Mouse (Mus musculus) adipocyte (in vitro differentiated cells): ENCODE data around the gene Macrod2.
A peak's percentile ranks its signal among the peaks of the same experiment; 100 is the strongest.

Experiments
- DNase-seq: peaks from one replicate; pipeline ENCODE4 v3.0.0-alpha.2; 2016; ENCODE audit warnings: low spot score

The Macrod2 gene

DNA sequence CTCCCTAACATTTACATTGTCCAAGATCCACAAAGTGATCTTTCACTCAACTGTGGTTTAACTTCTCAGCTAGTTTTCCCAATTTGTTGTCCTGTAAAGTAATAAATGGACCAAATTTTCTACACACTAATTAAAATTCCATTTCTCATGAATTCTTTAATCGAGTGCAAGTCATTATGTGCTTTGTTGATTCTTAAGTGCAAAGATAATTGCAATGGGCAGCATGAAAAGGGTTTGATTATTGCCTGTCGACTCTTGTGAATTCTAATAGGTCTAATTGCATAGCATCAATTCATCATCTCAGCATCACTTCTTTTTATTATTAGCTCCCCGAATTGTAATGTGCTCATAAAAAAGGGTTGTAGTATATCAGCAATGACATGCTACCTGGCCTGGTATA is 1095.4 kb downstream of the Macrod2 start:
- DNase-seq = no peak

DNA sequence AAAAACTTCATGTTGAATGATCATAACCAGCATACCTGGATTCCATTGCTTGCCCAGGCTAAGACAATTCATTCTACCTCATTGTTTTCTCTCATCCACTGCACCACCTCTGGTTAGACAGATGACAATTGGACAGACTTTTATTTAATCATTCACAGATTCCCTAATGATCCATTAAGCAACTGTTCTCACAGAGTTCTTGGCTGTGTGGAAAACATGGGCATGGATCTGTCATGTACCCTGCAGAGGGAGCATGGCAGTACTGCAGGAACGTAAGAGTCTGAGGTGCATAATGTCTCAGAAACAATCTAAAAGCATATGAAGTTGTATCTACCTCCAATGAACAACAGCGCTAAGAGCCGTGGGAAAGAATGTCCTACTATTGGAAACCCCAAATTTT is 1110.3 kb downstream of the Macrod2 start:
- no peak for DNase-seq

DNA sequence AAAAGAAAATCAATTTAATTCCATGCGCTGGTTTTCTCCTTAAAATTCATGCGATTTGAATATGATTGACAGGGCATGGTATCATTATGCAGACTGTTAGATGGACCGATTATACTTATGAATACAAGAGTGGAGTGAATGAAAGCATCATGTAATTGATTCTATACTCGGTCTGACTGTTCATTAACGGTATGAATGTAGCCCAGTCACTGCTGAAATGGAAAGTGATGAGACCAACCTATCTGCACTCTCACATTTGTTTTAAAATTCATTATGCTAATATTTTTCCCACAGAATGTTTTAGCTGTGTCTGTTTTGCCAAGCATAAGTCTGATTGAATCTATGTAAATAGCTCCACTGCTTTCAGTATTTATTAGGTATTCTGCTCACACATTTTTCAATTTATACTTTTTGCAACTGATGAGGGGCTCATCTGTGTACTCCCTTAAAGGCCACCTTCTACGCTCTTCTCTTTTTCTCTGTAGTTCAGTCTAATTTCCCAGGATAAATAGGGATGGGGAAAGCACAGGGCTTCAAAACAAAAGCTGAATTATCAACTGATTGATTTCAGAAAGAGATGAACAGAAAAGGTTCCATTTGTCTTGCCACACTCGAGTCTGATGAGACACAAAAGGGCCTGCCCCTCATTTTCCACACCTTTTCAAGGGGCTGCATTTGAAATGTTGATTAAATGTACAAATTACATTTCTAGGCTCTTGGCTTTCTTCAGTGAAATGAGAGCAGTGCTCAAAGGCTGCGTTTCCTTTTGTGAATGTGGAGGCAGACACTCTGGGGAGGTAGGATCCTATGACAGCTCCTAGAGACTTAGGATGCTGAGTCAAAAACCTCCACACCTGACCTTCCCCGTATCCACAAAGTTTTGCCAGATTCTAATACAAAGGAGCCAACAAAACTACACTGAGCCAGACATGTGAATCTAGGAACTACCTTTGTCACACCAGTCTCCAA is 1113.1 kb downstream of the Macrod2 start:
- DNase-seq = no peak

- DNase-seq = no peak
These were observed 1119.9 kb downstream of the Macrod2 start for GRCm38 (mm10) chr2:141514976-141515375.

- no peak for DNase-seq
These were observed 1127.0 kb downstream of the Macrod2 start for GRCm38 (mm10) chr2:141522081-141522480.

GRCm38 (mm10) chr2:141545877-141546276 is 1150.8 kb downstream of the Macrod2 start:
- DNase-seq = no peak

DNA sequence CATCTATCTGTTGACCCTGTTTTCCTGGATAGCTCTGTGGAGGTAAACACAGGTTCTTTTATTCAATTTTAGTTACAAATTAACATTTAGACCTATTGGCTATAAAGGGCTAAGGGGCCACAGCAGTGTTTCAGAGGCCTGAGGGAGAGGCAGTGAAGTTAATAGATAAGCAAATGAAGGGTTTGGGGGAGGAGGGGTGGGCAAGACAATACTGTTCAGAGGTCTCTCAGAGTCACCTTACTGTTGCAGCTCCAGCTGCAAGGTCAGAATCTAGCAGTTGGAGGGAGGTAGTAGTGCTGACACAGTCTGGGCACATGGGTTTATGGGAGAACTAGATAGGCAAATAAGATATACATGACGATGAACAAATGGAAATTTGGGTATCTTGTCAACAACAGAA is 1156.6 kb downstream of the Macrod2 start:
- DNase-seq = no peak

DNA sequence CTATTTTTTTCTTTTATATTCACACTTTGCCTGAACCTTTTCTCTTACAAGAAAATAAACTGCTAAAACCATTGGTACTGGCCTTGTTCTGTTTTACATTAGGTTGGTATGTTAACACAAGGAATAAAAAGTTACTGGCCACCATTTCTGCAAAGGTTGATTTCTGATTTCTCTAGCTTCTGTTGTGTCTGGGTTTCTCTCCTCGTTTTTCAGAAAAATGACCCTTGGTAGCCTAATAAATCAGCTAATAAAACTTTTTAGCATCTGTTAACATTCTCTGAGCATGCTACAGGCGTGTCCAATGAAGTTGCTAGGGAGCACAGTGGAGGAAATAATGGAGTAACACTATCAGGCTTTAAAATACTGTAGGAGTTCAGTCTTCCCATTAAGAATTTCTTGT is 1161.6 kb downstream of the Macrod2 start:
- DNase-seq = no peak

- DNase-seq = no peak
These were observed 1163.2 kb downstream of the Macrod2 start for GRCm38 (mm10) chr2:141558242-141558827.

DNA sequence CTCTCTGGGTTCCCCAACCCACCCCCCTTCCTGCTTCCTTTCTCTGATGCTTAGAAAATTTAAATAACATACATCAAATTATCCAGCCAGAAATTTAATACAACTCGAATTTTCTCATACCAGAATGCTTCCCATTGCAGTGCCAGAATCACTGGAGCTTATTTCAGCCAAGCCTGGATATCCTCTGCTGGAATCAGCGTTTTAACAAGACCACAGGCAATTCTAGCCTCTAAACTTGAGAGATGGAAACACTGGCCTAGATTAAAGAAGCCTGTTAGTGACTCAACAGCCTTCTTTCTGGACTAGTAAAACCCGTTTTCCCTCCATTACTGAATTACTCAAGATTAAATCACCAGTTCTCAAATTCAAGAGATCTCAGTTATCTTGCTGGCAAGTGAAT is 1170.9 kb downstream of the Macrod2 start:
- no peak for DNase-seq

DNA sequence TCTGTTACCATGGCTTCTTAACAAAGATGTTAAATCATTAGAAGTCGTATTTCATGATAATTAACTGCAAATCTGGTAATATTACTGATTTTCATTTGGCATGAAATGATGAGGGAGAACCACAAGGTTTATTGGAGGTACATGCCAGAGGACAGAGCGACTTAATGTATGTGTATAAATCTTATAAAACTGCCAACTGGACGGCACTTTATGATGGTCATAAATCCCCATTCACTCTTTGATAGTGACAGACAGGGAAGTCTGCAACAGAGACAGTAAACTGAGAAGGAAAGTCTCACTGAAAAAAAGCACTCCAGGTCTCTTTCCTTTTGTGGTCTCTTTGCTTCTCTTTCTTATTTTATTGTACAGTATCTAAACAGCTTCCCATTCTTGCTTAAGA is 1176.3 kb downstream of the Macrod2 start:
- no peak for DNase-seq

DNA sequence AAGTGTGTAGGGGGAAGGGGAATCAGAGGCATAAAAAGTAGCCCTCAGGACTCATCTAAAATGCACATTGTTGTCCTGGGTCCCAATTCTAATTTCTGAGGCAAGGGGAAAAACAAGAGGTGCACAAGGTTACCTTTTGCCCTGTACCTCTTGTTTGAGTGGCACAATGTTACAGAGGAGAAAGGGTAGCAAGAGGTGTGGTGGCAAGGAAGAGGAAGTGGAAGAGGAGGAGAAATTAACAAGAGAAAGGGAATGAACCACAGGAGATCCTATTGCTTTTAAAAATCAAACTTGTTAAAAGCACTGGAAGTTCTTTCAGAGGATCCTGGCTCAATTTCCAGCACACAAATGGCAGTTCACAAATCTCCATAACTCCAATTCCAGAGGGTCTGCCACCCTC is 1183.1 kb downstream of the Macrod2 start:
- no peak for DNase-seq

GRCm38 (mm10) chr2:141582431-141582830 is 1187.3 kb downstream of the Macrod2 start:
- DNase-seq = no peak

GRCm38 (mm10) chr2:141582933-141583332 is 1187.8 kb downstream of the Macrod2 start:
- no peak for DNase-seq

- DNase-seq = peak; percentile 18
These were observed 1192.2 kb downstream of the Macrod2 start for GRCm38 (mm10) chr2:141587290-141587689.

DNA sequence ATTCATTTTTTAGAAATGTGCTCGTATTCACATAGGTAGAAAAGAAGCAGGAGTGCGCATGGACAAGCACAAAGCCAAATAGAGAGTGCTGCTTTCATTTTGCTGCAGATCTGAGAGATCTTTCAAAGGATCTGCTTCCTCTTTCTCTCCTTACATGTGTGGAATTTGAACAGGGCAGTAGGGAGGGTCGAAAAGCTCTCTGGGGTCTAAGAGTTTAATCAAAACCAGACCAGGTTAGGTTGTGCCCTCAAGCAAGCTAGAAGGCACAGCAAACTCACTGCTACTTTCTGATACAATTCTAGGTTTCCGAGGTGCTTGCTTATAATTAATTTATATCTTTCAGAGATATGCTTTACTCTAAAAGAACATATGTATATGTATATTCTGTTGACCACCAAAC is 1196.2 kb downstream of the Macrod2 start:
- no peak for DNase-seq

DNA sequence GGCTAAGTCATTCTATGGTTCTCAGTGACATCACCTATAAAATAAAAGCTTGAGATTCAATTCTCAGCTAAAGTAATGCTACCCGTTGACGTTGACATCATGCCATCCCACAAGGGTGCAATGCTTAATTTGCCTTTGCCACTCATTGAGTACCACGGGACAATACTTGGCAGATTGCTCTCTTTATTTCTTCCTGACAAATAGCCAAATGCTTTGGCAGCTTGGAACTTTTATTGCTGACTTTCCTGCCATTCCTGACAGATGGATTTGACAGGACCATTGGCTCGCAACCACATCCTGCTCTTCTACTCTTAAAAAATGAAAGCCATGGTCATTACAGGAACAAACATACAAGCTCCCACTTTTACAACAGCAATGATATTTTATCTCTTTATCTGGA is 1199.7 kb downstream of the Macrod2 start:
- peak; percentile 79 for DNase-seq

DNA sequence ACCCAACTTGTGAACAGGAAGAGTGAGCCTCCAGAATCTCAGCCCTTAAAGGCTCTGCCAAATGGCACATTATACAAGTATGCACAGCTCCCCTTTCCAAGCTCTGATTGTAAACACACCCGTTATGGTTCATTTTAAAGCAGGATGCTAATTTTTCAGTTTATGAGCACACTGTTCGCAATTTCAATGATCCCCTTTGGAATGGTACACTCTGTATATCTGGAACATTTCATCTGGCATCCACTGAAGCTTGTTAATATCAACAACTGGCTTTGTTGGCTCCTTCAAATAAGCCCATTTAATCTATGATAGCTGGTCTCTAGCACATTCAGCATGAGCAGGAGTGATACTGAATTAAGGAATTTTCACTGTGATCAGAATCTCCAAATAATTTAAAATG is 1222.6 kb downstream of the Macrod2 start:
- DNase-seq = no peak

DNA sequence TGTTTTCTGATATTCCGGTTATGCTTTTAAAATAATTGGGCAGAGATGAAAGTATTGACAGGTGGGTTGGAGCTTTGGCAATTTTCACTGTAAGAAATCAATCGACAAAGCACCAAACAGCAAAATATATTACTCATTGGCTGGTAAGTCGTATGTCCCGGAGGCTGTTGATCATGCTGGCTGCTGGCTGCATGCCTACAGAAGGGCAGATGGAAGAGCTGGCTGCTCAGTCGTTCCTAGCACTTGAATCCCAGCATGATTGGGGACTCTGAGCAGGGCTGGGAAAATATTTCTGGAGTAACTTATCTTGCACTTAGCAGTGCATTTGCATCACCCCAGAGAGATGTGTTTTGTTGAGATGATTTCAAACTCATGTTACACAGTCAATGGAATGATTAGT is 1223.1 kb downstream of the Macrod2 start:
- no peak for DNase-seq

- peak; percentile 72 for DNase-seq
These were observed 1268.9 kb downstream of the Macrod2 start for GRCm38 (mm10) chr2:141664051-141664450.

GRCm38 (mm10) chr2:141672814-141673213 is 1277.7 kb downstream of the Macrod2 start:
- no peak for DNase-seq

DNA sequence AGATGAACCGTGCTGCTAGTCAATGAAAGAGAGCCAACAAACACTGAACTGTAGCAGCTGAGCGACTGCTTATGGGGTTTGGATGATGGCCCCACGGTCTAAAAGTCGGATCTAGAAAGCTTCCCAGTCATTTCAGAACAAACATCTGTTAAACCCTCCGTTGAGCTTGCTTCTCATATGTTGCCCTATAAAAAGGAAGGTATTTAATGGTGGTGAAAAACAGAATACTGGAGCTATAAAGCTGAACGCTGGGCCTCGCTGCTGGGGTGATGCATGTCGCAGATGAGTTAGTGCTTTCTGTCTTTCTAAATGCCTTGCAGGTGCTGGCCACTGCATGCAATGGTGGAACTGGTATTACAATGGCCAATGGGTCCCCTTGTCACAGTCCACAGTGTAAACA is 1278.3 kb downstream of the Macrod2 start:
- no peak for DNase-seq

- no peak for DNase-seq
These were observed 1302.4 kb downstream of the Macrod2 start for GRCm38 (mm10) chr2:141697541-141697940.

DNA sequence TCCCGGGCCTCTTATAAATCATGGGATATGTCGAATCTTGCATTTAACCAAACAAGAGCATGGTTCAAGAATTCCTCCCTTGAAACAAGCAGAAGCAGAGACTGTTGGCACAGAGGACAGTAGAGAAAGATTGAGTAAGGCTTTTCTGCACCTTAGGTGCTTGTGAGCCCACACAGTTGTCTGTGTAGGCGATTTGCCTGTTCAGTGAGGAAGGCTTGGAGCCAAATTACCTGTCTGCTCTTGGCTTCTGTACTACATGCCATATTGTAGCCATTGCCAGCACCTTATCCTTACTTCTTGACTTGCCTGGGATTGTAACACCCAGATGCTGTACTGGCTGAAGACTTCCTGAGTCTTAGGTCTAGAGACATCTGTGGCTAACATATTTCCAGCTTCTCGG is 1303.2 kb downstream of the Macrod2 start:
- no peak for DNase-seq
